13 mouse cellular contexts compared by ENCODE assay signal in genomic region chr10:84584451-84585293, GRCm38 (mm10). TPM values are rescaled to one million over a fixed set of nuclear protein-coding genes. Genes with fewer than 3 reads are reported as not detected.
DNase-seq lines count a peak whose midpoint lies in the region; ATAC-seq and TF ChIP-seq lines count a peak whose summit lies in the region.
"Had no signal": no experiment of that assay in that cellular context is flagged by ENCODE, and none has a peak within 500 bp of the region (broad histone marks: within the 10 kb centered on the region; RNA-seq: fewer than 3 reads in every experiment).

No protein-coding gene starts in this region.

- H3K27ac ChIP-seq in spleen, adult 2 months (ENCODE audit: insufficient read depth, low read length), result peak overlapping the region; percentile 44
- no peak overlapping the region for H3K27ac ChIP-seq in stomach, postnatal 0 days (replicated peaks)
- H3K27ac ChIP-seq: limb, embryonic 12.5 days; neural tube, embryonic 12.5 days had no signal

- H3K9me3 ChIP-seq in stomach, postnatal 0 days (ENCODE audit: control insufficient read depth, low read length), result no peaks in the 10 kb centered on the region
- H3K9me3 ChIP-seq: limb, embryonic 12.5 days; neural tube, embryonic 12.5 days had no signal

- no peak overlapping the region for H3K9ac ChIP-seq in stomach, postnatal 0 days (ENCODE audit: low read length)
- H3K9ac ChIP-seq: limb, embryonic 12.5 days; neural tube, embryonic 12.5 days had no signal

- TF ChIP-seq CTCF in spleen, adult 2 months (IDR thresholded peaks at IDR 0.05; ENCODE audit: extremely low read depth, insufficient read depth, insufficient read length, insufficient replicate concordance), result no peak
- TF ChIP-seq CTCF in stomach, postnatal 0 days (IDR thresholded peaks at IDR 0.05; ENCODE audit: low read depth), result no peak

- intact Hi-C loops in gastrocnemius, postnatal 36 days (cut with DNase I), result no loop called here

- DNase-seq in adrenal gland, adult 2 months, result peak; percentile 33
- DNase-seq in adrenal gland, adult (ENCODE audit: inconsistent age in 2 of 2, low spot score in 1 of 2), result no peak
- DNase-seq in spleen, adult 2 months (ENCODE audit: low read depth in 1 of 2, low spot score in 2 of 2), result peak in 1 of 2 experiments; percentile 9
- no peak for DNase-seq in spleen, adult 18-20 months
- DNase-seq in stomach, postnatal 0 days (ENCODE audit: low spot score), result peak; percentile 20
- no peak for DNase-seq in gastrocnemius, postnatal 36 days
- DNase-seq in neural tube, embryonic 10.5 days (ENCODE audit: extremely low spot score, low spot score), result no peak
- DNase-seq: cerebellum, adult 8-10 months; right cerebral cortex, postnatal 25 days had no signal

- H3K4me3 ChIP-seq in spleen, adult 2 months (ENCODE audit: extremely low read depth, insufficient read depth, insufficient read length), result no peak overlapping the region
- H3K4me3 ChIP-seq in stomach, postnatal 0 days (ENCODE audit: low read depth, low read length), result no peak overlapping the region
- H3K4me3 ChIP-seq: limb, embryonic 12.5 days; neural tube, embryonic 12.5 days had no signal

- TF ChIP-seq POLR2A in spleen, adult 2 months (IDR thresholded peaks at IDR 0.05; ENCODE audit: low read depth, low read length), result no peak

- peaks cover 13% of the 10 kb centered on the region; the same call in 1 of the 2 replicates for H3K4me1 ChIP-seq in spleen, adult 2 months (ENCODE audit: control insufficient read depth, insufficient read depth, insufficient read length)
- H3K4me1 ChIP-seq in stomach, postnatal 0 days (replicated peaks; ENCODE audit: control insufficient read depth, insufficient read depth), result no peaks in the 10 kb centered on the region
- H3K4me1 ChIP-seq: neural tube, embryonic 12.5 days had no signal

- peak; percentile 76 for ATAC-seq in granulocyte monocyte progenitor cell, adult 5-6 weeks (replicated peaks; ENCODE audit: poor library complexity, severe bottlenecking)
- ATAC-seq in stomach, postnatal 0 days (ENCODE audit: low FRiP score, low TSS enrichment), result 0 out of 2 replicates have a peak, but pooled peaks have one; percentile 40

- peaks cover 10% of the 10 kb centered on the region for H3K36me3 ChIP-seq in spleen, adult 2 months (ENCODE audit: control insufficient read depth, insufficient read depth, low read length)
- no peaks in the 10 kb centered on the region for H3K36me3 ChIP-seq in stomach, postnatal 0 days (ENCODE audit: control insufficient read depth, insufficient read depth, low read length)
- H3K36me3 ChIP-seq: limb, embryonic 12.5 days; neural tube, embryonic 12.5 days had no signal

- no peak overlapping the region for H3K4me2 ChIP-seq in stomach, postnatal 0 days (replicated peaks; ENCODE audit: low read depth)
- H3K4me2 ChIP-seq: limb, embryonic 12.5 days; neural tube, embryonic 12.5 days had no signal

- no peak for TF ChIP-seq EP300 in stomach, postnatal 0 days (optimal IDR thresholded peaks at IDR 0.05)

- WGBS in spleen, adult 2 months, result 58% methylated on average over 11 of the region's 11 CpGs
- 50% methylated on average over 11 of the region's 11 CpGs for WGBS in stomach, postnatal 0 days

- no peaks in the 10 kb centered on the region for H3K27me3 ChIP-seq in spleen, adult 2 months (ENCODE audit: control insufficient read depth, insufficient read depth, low read length)
- no peaks in the 10 kb centered on the region for H3K27me3 ChIP-seq in stomach, postnatal 0 days (ENCODE audit: control insufficient read depth, insufficient read depth, low read length)
- H3K27me3 ChIP-seq: CH12.LX; limb, embryonic 12.5 days; neural tube, embryonic 12.5 days had no signal

RNA-seq across cellular contexts. Expression of gene Tcp11l2, which starts 8.2 kb away (rescaled TPM):
- total RNA-seq in adrenal gland, adult 2 months (2021), result 10 to 100 TPM; 35.0 to 41.7 TPM
- polyA plus RNA-seq in adrenal gland, adult 2 months (2012; rRNA removed), result 35.9 and 48.1 TPM in 2 replicates
- polyA plus RNA-seq in spleen, adult 2 months (2012; rRNA removed), result 81.2 and 103 TPM in 2 replicates
- 15.6 and 18.3 TPM in 2 replicates for total RNA-seq in granulocyte monocyte progenitor cell, adult 5-6 weeks (2014; fragmentation: Nextera tagmentation)
- 8.9 and 9.5 TPM in 2 replicates for total RNA-seq in granulocyte monocyte progenitor cell, adult 5-6 weeks (2017)
- polyA plus RNA-seq in stomach, postnatal 0 days (2015; fragmentation: Nextera tagmentation; extraction: Ambion mirVana), result 16.3 and 19.5 TPM in 2 replicates
- 10 to 100 TPM; 55.9 to 65.8 TPM for total RNA-seq in gastrocnemius, postnatal 36 days (2021)

RNA-seq across cellular contexts. Expression of gene Polr3b, which starts 37.4 kb away (rescaled TPM):
- 10 to 100 TPM; 23.1 to 28.0 TPM for total RNA-seq in adrenal gland, adult 2 months (2021)
- 2.0 and 2.3 TPM in 2 replicates for polyA plus RNA-seq in adrenal gland, adult 2 months (2012; rRNA removed)
- 4.5 and 4.8 TPM in 2 replicates for polyA plus RNA-seq in spleen, adult 2 months (2012; rRNA removed)
- total RNA-seq in granulocyte monocyte progenitor cell, adult 5-6 weeks (2014; fragmentation: Nextera tagmentation), result 26.2 and 29.8 TPM in 2 replicates
- 32.8 and 46.9 TPM in 2 replicates for total RNA-seq in granulocyte monocyte progenitor cell, adult 5-6 weeks (2017)
- 4.5 and 4.9 TPM in 2 replicates for polyA plus RNA-seq in stomach, postnatal 0 days (2015; fragmentation: Nextera tagmentation; extraction: Ambion mirVana)
- 10 to 100 TPM in 1 of 2 experiments, 1 to 10 TPM in 1; 8.2 to 10.9 TPM for total RNA-seq in gastrocnemius, postnatal 36 days (2021)

RNA-seq across cellular contexts. Expression of gene Ckap4, which starts 50.8 kb away (rescaled TPM):
- 10 to 100 TPM; 24.5 to 44.7 TPM for total RNA-seq in adrenal gland, adult 2 months (2021)
- polyA plus RNA-seq in adrenal gland, adult 2 months (2012; rRNA removed), result 20.8 and 29.3 TPM in 2 replicates
- 10.5 and 14.4 TPM in 2 replicates for polyA plus RNA-seq in spleen, adult 2 months (2012; rRNA removed)
- 67.8 and 79.6 TPM in 2 replicates for total RNA-seq in granulocyte monocyte progenitor cell, adult 5-6 weeks (2014; fragmentation: Nextera tagmentation)
- total RNA-seq in granulocyte monocyte progenitor cell, adult 5-6 weeks (2017), result 55.7 and 58.3 TPM in 2 replicates
- polyA plus RNA-seq in stomach, postnatal 0 days (2015; fragmentation: Nextera tagmentation; extraction: Ambion mirVana), result 55.7 and 59.2 TPM in 2 replicates
- total RNA-seq in gastrocnemius, postnatal 36 days (2021), result 10 to 100 TPM; 12.7 to 13.8 TPM

Comparison
In these comparisons a context has a peak if more than half of its experiments do, and no peak if none do; other contexts are left out.
1. DNase-seq: peak in adrenal gland, adult 2 months (single experiment) and stomach, postnatal 0 days (single experiment); none in adrenal gland, adult (0 of 2), spleen, adult 18-20 months (0 of 2), gastrocnemius, postnatal 36 days (0 of 2) and neural tube, embryonic 10.5 days (single experiment).